Mouse (Mus musculus): ENCODE data around the gene Gm47841.

The Gm47841 gene

GRCm38 (mm10) chr15:101047194-101047555 lies at the start of gene Gm47841:
Gene Gm47841 (minus strand): TSS chr15:101047397.
- peak; percentile 43 to 64 for DNase-seq

- DNase-seq = no peak
Observed at GRCm38 (mm10) chr15:101095392-101095791, 48.2 kb upstream of the Gm47841 start.

- DNase-seq = no peak
Observed at GRCm38 (mm10) chr15:101094979-101095378, 47.8 kb upstream of the Gm47841 start.

GRCm38 (mm10) chr15:101093988-101094387 lies 46.8 kb upstream of the Gm47841 start:
- no peak for DNase-seq

- no peak for DNase-seq
Observed at GRCm38 (mm10) chr15:101092829-101093648, 45.8 kb upstream of the Gm47841 start.

GRCm38 (mm10) chr15:101092121-101092828 lies 45.1 kb upstream of the Gm47841 start:
- DNase-seq = no peak

- DNase-seq = no peak
Observed at GRCm38 (mm10) chr15:101091551-101091950, 44.4 kb upstream of the Gm47841 start.

GRCm38 (mm10) chr15:101088291-101088690 lies 41.1 kb upstream of the Gm47841 start:
- DNase-seq = no peak

GRCm38 (mm10) chr15:101086956-101087355 lies 39.8 kb upstream of the Gm47841 start:
- DNase-seq = peak; percentile 55 to 66

GRCm38 (mm10) chr15:101086451-101086850 lies 39.3 kb upstream of the Gm47841 start:
- no peak for DNase-seq

- no peak for DNase-seq
Observed at GRCm38 (mm10) chr15:101084499-101084898, 37.3 kb upstream of the Gm47841 start.

GRCm38 (mm10) chr15:101082236-101082635 lies 35.0 kb upstream of the Gm47841 start:
- no peak for DNase-seq

GRCm38 (mm10) chr15:101081035-101081548 lies 33.9 kb upstream of the Gm47841 start:
- peak in 1 of 2 experiments; percentile 61 for DNase-seq

- DNase-seq = no peak
Observed at GRCm38 (mm10) chr15:101080031-101080520, 32.9 kb upstream of the Gm47841 start.

GRCm38 (mm10) chr15:101078731-101079156 lies 31.5 kb upstream of the Gm47841 start:
- DNase-seq = peak; percentile 92 to 97

GRCm38 (mm10) chr15:101077813-101078730 lies 30.9 kb upstream of the Gm47841 start, which contains the start of gene Fignl2:
Gene Fignl2 (minus strand): TSS chr15:101078567.
- DNase-seq = peak; percentile 53 to 70

GRCm38 (mm10) chr15:101077001-101077812 lies 30.0 kb upstream of the Gm47841 start:
- DNase-seq = no peak

- no peak for DNase-seq
Observed at GRCm38 (mm10) chr15:101076071-101077000, 29.1 kb upstream of the Gm47841 start.

GRCm38 (mm10) chr15:101075656-101076055 lies 28.5 kb upstream of the Gm47841 start:
- no peak for DNase-seq

GRCm38 (mm10) chr15:101075150-101075549 lies 28.0 kb upstream of the Gm47841 start:
- no peak for DNase-seq

Measured in lung, postnatal 4 days (tissue).